Mouse (Mus musculus) splenic B cell, adult 2 months (primary cell): Measurements from ENCODE around the gene Sgms1.
"Not testable (repeated sequence)": the region's sequence is repeated elsewhere in the genome, so short reads cannot be mapped to it uniquely, and the experiment has no call there.

Experiments used
- DNase-seq: peaks from one replicate; pipeline ENCODE4 v3.0.0-alpha.2; 2011; ENCODE audit warnings: low read depth, low spot score
- H3K27me3 ChIP-seq: 2 replicates; pipeline ENCODE4 v1.6.1; 2012; ENCODE audit warnings: mild to moderate bottlenecking, low read length, moderate library complexity, mixed read lengths; ENCODE audit not compliant: control insufficient read depth, poor library complexity, insufficient read depth, severe bottlenecking
- H3K36me3 ChIP-seq: 2 replicates; pipeline ENCODE4 v1.6.1; 2012; ENCODE audit warnings: mild to moderate bottlenecking, low read length, moderate library complexity, mixed read lengths; ENCODE audit not compliant: control insufficient read depth, poor library complexity, insufficient read depth, severe bottlenecking

Gene Sgms1

DNA sequence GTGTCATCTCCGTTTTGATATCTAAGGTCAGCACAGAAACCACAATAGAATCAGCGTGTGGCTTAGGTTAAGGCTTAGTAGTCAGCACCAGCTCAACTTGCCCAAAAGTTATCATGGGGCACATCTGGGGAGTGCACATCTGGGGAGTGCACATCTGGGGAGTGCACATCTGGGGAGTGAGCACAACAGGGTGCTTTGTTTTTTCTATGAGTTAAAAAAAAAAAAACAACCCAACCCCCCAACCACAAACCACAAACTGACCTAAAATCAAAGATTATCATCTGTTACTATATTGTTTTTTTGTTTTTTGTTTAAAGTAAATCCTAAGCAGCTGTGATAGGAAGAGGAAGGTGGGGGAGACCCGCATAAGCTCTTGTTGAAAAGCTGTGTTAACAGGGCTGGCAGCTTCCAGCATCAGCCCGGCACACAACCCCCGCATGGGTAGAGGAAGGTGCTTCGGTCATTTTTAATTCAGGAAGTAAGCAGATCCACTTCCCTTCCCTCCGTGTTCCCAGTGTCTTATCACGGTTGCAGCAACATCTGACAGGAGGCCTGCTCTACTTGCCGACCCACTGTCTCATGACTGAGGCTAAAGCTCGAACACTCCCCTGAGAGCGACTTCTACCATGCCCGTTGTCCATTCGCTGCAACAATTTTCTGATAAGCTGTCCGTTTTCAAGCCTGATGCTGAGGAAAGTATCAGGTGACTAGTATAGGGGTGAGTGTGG is 251.0 kb downstream of the Sgms1 start:
- no peak for DNase-seq
- Histone ChIP-seq H3K36me3 (peaks cover 15% of the 10 kb centered on the region), H3K27me3 (no peaks in the 10 kb centered on the region)

DNA sequence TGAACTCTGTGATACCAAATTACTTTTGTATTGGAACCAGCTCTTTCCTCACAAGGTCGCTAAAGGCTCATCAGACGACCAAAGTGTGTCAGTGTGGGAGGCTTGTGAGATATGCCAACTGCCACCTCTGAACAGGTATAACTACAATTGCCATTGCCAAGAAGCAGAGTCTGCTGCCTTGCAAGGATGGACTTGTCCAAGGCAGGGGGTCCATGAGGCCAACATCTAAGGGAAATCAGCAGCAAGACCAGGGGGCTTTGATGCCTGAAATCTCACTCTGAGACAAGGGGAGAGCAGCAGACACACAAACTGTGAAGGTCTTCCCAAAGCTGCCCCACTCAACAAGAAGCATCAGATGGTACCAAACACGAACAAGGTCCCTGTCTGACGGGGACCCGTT is 251.6 kb downstream of the Sgms1 start:
- no peaks in the 10 kb centered on the region for H3K27me3 ChIP-seq
- peaks cover 14% of the 10 kb centered on the region for H3K36me3 ChIP-seq
- no peak for DNase-seq

DNA sequence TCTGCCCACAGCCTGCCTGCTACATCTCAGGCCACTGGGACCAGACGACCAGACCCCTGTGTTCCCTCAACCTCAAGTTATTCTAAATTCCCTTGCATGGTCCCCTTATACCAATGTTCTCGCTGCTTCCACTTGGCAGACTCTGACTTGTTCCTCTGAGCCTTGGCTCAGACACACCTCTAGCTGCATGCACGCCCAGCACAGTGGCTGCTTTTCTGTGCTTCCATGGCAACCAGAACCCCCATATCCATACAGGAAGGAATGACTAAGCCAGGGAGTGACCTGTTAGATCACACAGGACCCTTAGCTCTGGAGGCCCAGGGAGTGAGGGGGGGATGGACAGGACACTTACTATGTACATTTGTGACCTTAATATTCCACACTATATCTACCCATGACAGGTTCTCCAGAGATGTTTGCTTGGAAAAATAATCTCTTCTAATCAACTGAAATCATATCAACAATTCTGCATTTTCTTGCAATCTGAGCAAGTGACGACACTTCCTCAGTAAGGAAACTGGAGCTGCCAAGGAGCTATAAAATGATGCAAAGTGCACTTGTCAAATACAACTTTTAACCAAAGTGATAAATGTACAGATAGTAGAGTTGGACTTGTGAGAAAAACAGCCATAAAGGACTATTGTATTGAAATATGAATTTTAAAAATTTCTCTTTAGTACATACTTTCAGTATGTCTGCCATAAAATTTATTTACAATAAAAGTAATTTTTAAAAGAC is 252.5 kb downstream of the Sgms1 start:
- Histone ChIP-seq H3K36me3 (peaks cover 15% of the 10 kb centered on the region), H3K27me3 (no peaks in the 10 kb centered on the region)
- DNase-seq: no peak

DNA sequence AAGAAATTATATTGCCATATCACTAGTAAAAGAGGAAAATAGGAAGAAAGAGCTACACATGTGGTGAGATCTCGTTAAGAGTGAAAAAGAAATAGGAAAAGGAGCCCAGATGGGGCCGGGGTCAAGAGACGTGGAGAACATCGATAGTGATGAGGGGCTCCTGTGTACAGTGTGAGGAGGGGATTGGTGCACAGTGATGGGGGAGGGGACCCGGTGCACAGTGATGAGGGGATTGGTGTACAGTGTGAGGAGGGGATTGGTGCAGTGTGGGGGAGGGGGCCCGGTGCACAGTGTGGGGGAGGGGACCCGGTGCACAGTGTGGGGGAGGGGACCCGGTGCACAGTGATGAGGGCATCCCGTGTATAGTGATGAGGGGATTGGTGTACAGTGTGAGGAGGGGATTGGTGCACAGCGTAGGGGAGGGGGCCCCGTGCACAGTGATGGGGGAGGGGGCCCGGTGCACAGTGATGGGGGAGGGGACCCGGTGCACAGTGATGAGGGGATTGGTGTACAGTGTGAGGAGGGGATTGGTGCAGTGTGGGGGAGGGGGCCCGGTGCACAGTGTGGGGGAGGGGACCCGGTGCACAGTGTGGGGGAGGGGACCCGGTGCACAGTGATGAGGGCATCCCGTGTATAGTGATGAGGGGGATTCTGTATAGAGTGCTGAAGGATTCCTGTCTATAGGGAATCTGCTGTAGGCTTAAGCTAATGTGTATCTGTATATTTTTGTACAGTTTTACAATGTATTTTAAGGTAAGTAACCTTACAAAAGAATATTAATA is 257.6 kb downstream of the Sgms1 start:
- DNase-seq, H3K36me3 ChIP-seq, H3K27me3 ChIP-seq: not testable (repeated sequence)

DNA sequence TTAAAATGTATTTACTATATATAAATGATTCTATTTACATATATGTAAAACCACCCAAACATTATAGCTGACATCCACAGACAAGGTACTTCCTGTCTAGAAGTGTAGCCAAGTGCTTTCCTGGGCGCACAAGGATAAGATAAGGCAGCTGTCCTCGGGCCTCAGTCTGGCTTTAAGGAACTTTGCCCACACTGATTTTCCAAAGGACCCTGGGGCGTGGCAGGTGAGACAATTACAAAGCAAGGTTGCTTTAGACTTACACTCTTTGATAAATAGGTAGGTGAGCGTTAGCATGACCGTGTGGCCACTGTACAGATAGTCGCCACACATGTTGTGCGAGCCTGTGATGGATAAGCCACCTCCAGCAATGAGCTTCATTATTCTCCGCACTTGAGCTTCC is 260.2 kb downstream of the Sgms1 start:
- no peaks in the 10 kb centered on the region for H3K27me3 ChIP-seq
- no peak for DNase-seq
- H3K36me3 ChIP-seq: peaks cover 13% of the 10 kb centered on the region; the same call in 1 of the 2 replicates

DNA sequence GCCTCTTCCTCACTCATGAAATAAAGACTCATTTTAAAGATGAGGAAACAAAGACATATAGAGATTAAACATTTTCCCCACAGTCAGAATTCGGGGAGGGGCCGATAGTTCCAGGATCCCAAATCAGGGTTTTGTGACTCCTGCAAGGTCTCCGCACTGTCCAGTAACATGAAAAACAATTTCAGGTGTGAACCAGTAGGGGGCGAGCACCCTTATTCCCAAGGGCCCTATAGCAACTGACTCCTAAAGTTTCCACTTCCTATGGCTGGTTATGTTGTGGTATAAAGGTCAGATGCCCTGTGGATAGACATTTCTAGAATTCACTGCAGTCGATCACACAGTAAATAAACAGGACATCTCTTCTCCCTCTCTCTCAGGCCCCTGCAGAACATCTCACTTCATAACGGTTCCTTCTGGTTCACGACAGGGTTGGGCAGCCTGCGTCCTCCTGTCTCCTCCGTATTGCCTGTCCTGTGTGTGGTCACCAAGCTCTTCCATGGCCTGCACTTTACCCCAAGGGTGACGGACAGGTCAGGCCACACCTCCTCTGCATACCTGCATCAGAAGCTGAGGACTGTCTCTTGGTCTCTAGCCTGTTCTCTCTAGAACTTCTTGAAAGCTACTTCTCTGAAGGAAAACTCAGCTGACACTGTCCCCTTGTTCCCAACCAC is 262.2 kb downstream of the Sgms1 start:
- Histone ChIP-seq H3K36me3 (peaks cover 13% of the 10 kb centered on the region; the same call in 1 of the 2 replicates), H3K27me3 (no peaks in the 10 kb centered on the region)
- DNase-seq: peak; percentile 39

DNA sequence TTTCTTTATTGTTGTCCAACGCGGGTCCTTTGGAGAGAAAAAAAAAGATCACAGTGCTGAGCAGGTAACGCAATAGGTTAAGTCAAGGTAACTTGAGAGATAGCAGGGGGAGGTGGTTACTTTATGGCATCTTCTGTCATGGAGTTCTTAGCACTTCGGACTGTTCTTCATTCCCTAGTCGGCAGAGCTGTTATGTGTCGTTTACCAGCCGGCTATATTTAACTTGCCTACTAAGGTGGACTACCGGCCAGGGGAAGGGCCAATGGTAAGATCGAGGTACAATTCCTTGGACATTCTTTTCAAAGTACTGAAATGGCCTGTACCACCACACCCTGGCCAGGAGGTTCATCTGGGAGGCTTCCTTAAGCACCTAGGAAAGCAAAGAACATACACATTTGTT is 265.4 kb downstream of the Sgms1 start:
- DNase-seq: no peak
- H3K36me3 ChIP-seq: peaks cover 12% of the 10 kb centered on the region; the same call in 1 of the 2 replicates
- no peaks in the 10 kb centered on the region for H3K27me3 ChIP-seq

DNA sequence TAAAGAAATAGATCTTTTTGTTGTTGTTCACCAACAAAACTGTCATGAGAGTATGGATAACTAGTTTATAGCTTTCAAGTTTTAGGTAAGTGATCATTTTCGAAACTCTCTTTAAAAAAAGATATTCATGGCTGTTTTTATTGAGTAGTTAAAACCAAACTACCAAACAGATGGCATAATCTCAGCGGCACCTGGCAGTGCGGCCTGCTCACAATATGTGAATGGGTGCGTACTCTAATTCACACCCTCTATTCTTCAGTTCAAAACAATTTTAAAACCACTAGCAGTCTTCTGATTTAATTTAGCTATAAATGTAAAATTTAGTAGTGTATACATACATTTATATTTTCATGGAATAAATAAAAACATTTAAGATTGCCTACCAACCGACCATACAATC is 266.3 kb downstream of the Sgms1 start:
- H3K27me3 ChIP-seq: no peaks in the 10 kb centered on the region
- DNase-seq: no peak

DNA sequence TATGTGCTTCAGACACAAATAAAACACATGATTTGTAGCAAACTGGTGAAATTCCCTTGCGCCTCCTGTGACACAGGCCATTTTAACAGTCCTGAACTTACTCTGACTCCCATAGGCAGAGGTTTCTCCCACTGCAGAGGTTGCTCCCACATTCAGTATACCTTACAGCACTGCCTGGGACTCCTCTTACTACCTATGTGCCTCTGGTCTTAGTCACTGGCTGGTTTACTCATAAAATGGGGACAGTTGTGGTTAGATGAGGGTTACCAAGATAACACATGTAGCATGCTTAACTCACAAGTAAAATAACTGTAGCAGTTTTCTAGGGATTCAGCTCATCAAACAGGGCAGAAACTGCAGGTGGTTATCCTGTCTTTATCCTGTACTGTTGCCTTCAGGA is 268.7 kb downstream of the Sgms1 start:
- Histone ChIP-seq H3K36me3 (peaks cover 7% of the 10 kb centered on the region; the same call in 1 of the 2 replicates), H3K27me3 (no peaks in the 10 kb centered on the region)
- DNase-seq: no peak

More for the DNA sequence above, 266.3 kb downstream of the Sgms1 start:
- H3K36me3 ChIP-seq: peaks cover 8% of the 10 kb centered on the region; the same call in 1 of the 2 replicates

DNA sequence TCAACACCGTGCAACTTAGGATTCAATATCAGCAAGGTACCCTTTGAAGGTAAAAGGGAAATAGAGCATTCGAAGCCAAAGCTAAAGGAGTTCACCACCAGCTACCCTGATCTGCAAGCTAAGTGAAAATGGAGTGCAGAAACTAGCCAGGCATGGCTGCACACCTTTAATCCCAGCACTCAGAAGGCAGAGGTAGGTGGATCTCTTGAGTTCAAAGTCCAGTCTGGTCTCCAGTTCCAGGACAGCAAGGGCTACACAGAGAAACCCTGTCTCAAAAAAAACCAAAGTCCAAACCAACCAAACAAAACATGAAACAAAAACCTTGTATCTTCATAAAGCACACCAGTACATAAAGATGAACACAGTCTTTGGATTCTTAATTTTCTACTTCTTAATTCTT is 269.8 kb downstream of the Sgms1 start:
- no peak for DNase-seq
- Histone ChIP-seq H3K27me3 (no peaks in the 10 kb centered on the region), H3K36me3 (peaks cover 3% of the 10 kb centered on the region; the same call in 1 of the 2 replicates)

DNA sequence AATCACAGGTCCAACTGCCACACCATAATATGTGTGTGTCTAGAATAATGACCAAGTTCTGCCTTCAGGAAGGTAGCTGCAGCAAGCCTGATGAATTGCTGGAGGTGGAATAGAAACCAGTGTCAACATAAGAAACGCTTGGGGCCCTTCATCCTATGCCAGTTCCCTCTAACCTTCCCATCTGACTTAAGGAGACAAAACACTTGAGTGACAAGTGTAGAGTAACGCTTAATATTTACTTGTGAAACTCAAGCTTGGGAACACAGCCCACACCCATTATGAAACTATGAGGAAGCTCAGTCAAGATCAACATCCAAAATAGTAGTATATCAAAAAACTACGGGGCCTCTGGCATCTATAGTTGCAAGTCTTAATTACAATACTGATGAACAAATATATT is 271.0 kb downstream of the Sgms1 start:
- no peak for DNase-seq
- no peaks in the 10 kb centered on the region; the same call in 1 of the 2 replicates for H3K36me3 ChIP-seq
- H3K27me3 ChIP-seq: no peaks in the 10 kb centered on the region

DNA sequence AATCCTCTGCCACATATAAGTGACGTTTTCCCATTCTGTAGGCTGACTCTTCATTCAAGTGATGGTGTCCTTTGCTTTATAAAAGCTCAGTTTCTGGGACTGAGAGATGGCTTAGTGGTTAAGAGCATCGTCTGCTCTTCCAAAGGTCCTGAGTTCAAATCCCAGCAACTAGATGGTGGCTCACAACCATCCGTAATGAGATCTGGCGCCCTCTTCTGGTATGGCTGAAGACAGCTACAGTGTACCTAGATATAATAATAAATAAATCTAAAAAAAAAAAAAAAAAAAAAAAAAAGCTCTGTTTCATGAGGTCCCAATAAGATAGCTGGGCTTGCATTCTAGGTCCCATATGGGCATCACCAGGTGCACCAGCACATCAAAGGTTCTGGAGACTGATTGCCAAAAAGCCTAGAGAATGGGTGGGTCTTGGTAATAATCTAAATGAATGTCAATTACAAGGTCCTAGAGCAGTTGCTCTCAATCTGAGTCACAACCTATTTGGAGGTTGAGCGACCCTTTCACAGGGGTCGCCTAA is 272.0 kb downstream of the Sgms1 start:
- no peaks in the 10 kb centered on the region for H3K27me3 ChIP-seq
- H3K36me3 ChIP-seq: no peaks in the 10 kb centered on the region; the same call in 1 of the 2 replicates
- DNase-seq: peak; percentile 49

DNA sequence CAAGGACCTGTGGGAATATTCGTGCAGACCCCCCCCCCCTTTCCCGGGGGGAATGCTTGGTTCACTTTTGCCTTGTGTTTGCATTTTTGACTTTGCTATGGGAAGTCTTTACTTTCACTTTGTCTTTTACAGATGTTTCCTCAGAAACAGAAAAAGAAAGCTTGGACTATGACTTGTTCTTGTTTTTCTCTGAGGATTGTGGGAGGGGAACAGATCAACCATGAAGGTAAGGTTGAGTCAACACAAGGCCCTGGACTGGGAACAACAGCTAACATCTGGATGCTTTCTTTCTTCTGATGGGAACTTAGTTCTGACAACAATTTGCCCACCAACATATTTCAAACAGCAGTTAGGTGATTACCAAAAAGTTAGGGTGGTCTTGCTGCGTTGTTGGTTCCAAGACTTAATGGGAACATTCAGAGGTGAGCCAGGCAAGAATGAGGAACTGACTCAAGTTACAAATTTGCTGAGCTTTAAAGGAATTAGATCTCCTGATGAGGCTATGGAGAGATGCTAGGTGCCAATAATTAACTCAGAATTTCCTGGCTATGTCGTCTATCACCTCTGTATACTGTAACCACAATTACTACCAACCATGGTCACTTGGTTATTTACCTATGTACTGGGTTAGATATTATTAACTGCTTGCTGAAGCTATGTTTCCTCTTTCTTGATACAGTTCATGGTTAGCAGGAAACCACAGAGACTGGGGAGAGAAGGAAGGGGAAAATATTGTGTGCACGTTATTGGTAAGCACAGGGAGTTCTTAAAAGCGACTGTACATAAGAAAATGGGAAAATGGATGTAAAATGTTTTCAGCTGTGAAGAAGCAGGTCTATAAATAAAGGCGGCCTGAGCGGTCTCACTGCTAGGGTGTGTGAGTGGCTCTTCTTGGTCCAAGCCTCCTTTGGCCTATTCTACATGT is 277.4 kb downstream of the Sgms1 start:
- peak; percentile 58 for DNase-seq
- H3K36me3 ChIP-seq: no peaks in the 10 kb centered on the region
- H3K27me3 ChIP-seq: no peaks in the 10 kb centered on the region
